Mouse (Mus musculus): ENCODE results near the gene Ttyh3.

Ttyh3 gene

DNA sequence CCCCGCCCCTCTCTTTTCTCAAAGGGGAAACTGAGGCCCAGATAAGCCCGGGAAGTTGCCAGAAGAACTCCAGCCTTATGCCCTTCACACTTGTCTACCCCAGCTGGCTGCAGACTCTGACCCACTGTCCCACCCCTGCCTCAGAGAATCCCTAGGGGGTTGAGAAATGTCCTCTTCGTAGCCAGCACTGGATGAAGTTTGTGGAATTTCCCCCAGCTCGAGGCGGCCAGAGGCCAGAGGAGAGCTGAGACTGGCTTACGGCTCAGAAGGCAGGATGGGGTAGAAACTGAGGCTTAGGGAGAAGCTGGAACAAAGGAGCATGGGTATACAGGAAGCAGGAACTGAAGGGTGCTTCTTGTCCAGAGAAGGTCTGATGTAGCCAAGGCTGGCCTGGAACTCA lies 76.2 kb downstream of the Ttyh3 start:
- DNase-seq (ENCODE audit: low spot score), result no peak

- DNase-seq (ENCODE audit: low spot score), result peak; percentile 48
Observed at GRCm38 (mm10) chr5:140571673-140572072, 77.2 kb downstream of the Ttyh3 start.

- DNase-seq (ENCODE audit: low spot score), result no peak
Observed at GRCm38 (mm10) chr5:140571201-140571600, 77.6 kb downstream of the Ttyh3 start.

All from ovary, postnatal 14 days (tissue).